Mouse (Mus musculus): ENCODE data around the gene Ccdc85b.

DNA sequence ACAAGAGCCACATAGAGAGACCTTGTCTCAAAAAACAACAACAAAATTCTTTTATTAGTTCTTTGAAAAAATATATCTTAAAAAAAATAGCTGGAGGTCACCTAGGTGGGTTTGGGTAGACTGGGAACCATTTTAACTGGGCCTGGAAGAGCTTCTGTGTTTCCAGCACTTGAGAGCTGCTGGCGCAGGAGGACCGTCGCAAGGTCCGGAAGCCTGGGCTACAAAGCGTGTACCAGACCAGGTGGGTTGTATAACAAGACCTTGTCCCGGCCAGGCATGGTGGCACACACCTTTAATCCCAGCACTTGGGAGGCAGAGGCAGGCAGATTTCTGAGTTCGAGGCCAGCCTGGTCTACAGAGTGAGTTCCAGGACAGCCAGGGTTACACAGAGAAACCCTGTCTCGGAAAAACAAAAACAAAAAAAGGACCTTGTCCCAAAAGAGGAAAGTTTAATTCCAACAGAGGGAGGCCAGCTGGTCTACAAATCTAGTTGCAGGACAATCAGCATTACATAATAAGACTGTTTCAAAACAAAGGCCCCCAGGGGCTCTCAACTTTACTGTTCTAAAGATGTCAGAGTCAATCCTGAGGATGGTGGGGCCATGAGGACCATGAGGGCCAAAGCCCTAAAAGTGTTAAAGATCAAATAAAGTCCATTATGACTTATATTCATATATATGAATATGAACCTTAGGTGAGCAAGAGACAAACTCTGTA lies 38.8 kb downstream of the Ccdc85b start:
- TF ChIP-seq MAFK (IDR thresholded peaks at IDR 0.05; ENCODE audit: insufficient read depth, low read depth, low read length) (no peak), CHD2 (IDR thresholded peaks at IDR 0.05; ENCODE audit: low read depth, low read length) (no peak)
